Mouse (Mus musculus): ENCODE data around the gene Olfr1272.
"Not testable (repeated sequence)": the region's sequence is repeated elsewhere in the genome, so short reads cannot be mapped to it uniquely, and the experiment has no call there.

The Olfr1272 gene

DNA sequence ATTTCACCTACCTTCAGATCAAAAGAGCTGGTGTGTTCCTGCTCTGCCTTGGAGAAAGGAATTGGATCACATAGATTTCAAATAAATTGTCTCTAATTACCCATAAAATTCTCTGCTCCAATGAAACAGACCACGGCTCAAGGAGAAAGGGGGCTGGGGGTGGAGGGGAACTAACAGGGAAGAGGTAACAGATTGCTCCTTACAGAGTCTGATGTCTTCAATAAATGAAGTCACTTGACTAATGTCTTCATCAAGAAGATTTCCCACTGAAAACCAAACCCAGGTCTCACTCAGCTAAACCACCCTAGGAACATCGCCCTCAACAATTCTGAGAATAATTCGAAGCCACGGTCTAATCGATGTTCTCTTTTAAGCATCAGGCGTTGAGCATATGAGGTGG is at the start of gene Olfr1272:
Gene Olfr1272, minus strand, starts transcription at position 101 of the 400 bp plus-strand sequence.
- no peak for DNase-seq (ENCODE audit: low read depth)

DNA sequence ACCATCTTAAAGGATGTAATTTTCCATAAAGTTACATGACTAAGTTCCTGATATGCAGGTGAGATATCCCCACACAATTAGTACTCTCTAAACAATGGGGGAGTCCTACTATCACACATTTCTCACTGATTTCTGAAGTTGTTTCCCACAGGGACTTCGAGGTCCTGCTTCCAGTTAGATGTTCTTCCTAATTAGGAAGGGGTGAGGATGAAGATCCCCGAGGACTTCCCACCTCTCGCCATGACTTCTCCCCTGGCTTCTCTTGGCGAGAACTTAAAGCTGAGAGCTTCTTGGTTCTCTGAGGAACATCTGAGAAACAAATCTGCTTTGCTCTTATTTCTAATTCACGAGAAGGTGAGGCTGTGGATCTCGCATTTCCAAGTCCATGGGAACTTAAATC is 29.3 kb upstream of the Olfr1272 start, which contains the start of gene Gm13769:
Gene Gm13769, plus strand, starts transcription at position 301 of the 400 bp plus-strand sequence.
- DNase-seq (ENCODE audit: low read depth): not testable (repeated sequence)

DNA sequence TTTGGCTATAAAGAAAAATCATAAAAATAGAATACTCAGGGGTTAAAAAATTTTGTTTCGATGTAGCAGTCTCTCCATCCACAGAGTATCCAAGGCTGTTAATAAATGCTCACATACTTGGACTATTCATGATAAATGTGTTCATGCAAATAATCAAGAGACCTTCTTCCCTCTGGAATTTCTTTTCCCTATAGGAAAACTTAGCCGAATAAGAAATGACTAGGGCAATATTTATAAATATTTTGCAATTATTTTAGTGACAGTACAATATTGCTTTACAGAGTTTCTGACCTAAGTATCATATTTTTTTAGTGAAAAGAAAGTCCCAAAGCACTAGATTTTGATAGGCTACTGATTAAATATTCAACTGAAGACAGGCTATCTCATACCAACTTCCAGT is 21.7 kb downstream of the Olfr1272 start, which contains the start of gene Olfr1271:
Gene Olfr1271, minus strand, starts transcription at position 101 of the 400 bp plus-strand sequence.
- DNase-seq (ENCODE audit: low read depth): no peak

DNA sequence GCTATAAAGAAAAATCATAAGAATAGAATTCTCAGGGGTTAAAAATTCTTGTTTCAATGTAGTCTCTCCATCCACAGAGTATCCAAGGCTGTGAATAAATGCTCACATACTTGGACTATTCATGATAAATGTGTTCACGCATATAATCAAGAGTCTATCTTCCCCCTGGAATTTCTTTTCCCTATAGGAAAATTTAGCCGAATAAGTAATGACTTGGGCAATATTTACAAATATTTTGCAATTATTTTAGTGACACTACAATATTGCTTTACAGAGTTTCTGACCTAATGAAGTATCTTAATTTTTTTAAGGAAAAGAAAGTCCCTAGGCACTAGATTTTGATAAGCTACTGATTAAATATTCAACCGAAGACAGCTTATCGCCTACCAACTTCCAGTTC is 35.1 kb downstream of the Olfr1272 start, which contains the start of gene Olfr142:
Gene Olfr142, minus strand, starts transcription at position 101 of the 400 bp plus-strand sequence.
- no peak for DNase-seq (ENCODE audit: low read depth)

Data from c-Kit-positive CD71-positive TER-119-negative erythroid progenitor cells, embryonic 14.5 days (primary cell).